Mouse (Mus musculus) testis, adult 2 months (tissue): ENCODE results near the gene Mast4.

Experiments
- CTCF ChIP-seq: fragments of 200-500 bp; IDR thresholded peaks from 2 replicates; pipeline ENCODE4 v1.5.1; 2012; ENCODE audit warnings: low read depth, mild to moderate bottlenecking, inconsistent platforms, low read length, moderate library complexity; ENCODE audit not compliant: control insufficient read depth, insufficient read depth, insufficient replicate concordance
- POLR2A ChIP-seq: fragments of 200-500 bp; IDR thresholded peaks from 2 replicates; pipeline ENCODE4 v1.6.1; 2012; ENCODE audit warnings: low read depth, mild to moderate bottlenecking, inconsistent platforms, low read length, moderate library complexity; ENCODE audit not compliant: control insufficient read depth

DNA sequence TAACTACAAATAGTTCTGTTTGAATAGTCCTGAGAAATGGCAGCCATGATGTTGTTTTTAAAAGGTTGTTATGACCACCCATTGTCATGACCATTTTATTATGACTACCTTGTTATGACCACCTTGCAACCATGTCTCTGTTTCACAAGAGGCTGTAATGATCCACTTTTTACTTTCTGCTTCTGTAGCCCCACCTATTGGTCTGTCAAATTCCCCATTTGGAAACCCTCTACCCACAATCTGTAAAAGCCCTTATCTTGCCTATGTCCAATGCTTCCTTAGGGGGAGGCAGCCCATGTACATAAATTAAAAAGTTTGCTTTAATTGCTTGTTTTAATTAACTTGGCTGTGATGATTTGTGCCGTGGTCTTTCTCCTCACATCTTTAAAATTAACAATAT lies 419.0 kb downstream of the Mast4 start:
- TF ChIP-seq POLR2A (no peak), CTCF (no peak)
